Mouse (Mus musculus) adrenal gland, adult 10 weeks (tissue): Measurements from ENCODE around the gene 2310009B15Rik. TPM values are rescaled to one million over a fixed set of nuclear protein-coding genes. Genes with fewer than 3 reads are reported as not detected.

Experiments used
- polyA plus RNA-seq: library from polyadenylated mRNA; stranded (reverse); fragments of 350-450 nt; fragmentation: Illumina TruSeq; extraction: RNeasy Lipid Tissue Mini Kit (QIAGEN cat#74804); gene quantifications from one replicate; pipeline ENCODE4 v1.2.3, GENCODE M21; 2014; ENCODE audit warnings: low read depth, low replicate concordance

The 2310009B15Rik gene
- 9.6 TPM for polyA plus RNA-seq

GRCm38 (mm10) chr1:138856101-138856950, at the start of gene 2310009B15Rik:
Gene 2310009B15Rik, minus strand, starts transcription at chr1:138856852.

GRCm38 (mm10) chr1:138848511-138849109, 8.0 kb downstream of the 2310009B15Rik start, which contains the start of gene Lhx9:
Gene Lhx9, minus strand, starts transcription at chr1:138848577.

Other genes starting within 250 kb of the 2310009B15Rik start
- gene Nek7, start 236.7 kb downstream of the 2310009B15Rik start, polyA plus RNA-seq = 186 TPM
- 0.17 TPM for gene Lhx9, start 8.3 kb downstream of the 2310009B15Rik start, polyA plus RNA-seq
- gene Dennd1b, start 106.6 kb upstream of the 2310009B15Rik start, polyA plus RNA-seq = 27.8 TPM